Mouse (Mus musculus): ENCODE measurements around the gene Pld5. TPM values are rescaled to one million over a fixed set of nuclear protein-coding genes. Genes with fewer than 3 reads are reported as not detected.
"Not testable (repeated sequence)": the region's sequence is repeated elsewhere in the genome, so short reads cannot be mapped to it uniquely, and the experiment has no call there.

The Pld5 gene
- polyA plus RNA-seq, 1 experiment from 2014 or later: 2.3 TPM

- ATAC-seq (ENCODE audit: low FRiP score, low read depth); H3K27ac ChIP-seq; H3K27me3 ChIP-seq (replicated peaks); H3K4me2 ChIP-seq (replicated peaks); H3K36me3 ChIP-seq; H3K4me3 ChIP-seq; H3K4me1 ChIP-seq; H3K9ac ChIP-seq; H3K9me3 ChIP-seq: not testable (repeated sequence)
- WGBS: 93% methylated on average over 7 of the region's 7 CpGs
These were observed 296.1 kb downstream of the Pld5 start, which contains the start of gene Rbm8a2 for GRCm38 (mm10) chr1:175979014-175979413. Gene Rbm8a2 (minus strand): TSS chr1:175979114.

GRCm38 (mm10) chr1:175970710-175971109 is 304.4 kb downstream of the Pld5 start:
- H3K27ac ChIP-seq: no peak overlapping the region
- no peaks in the 10 kb centered on the region for H3K36me3 ChIP-seq
- no peaks in the 10 kb centered on the region for H3K4me1 ChIP-seq
- no peaks in the 10 kb centered on the region for H3K27me3 ChIP-seq (replicated peaks)
- no peak for ATAC-seq (ENCODE audit: low FRiP score, low read depth)
- no peaks in the 10 kb centered on the region for H3K9me3 ChIP-seq
- no peak overlapping the region for H3K9ac ChIP-seq
- 80% methylated on average over 5 of the region's 5 CpGs for WGBS
- no peak overlapping the region for H3K4me3 ChIP-seq
- no peak overlapping the region for H3K4me2 ChIP-seq (replicated peaks)

- Histone ChIP-seq H3K9ac (no peak overlapping the region), H3K4me1 (no peaks in the 10 kb centered on the region), H3K9me3 (no peaks in the 10 kb centered on the region), H3K36me3 (no peaks in the 10 kb centered on the region), H3K4me2 (replicated peaks) (no peak overlapping the region), H3K4me3 (no peak overlapping the region), H3K27me3 (replicated peaks) (no peaks in the 10 kb centered on the region), H3K27ac (no peak overlapping the region)
- WGBS: 90% methylated on average over 4 of the region's 5 CpGs
- ATAC-seq (ENCODE audit: low FRiP score, low read depth): no peak
These were observed 307.9 kb downstream of the Pld5 start for GRCm38 (mm10) chr1:175967004-175967745.

GRCm38 (mm10) chr1:175961786-175962185 is 313.3 kb downstream of the Pld5 start:
- Histone ChIP-seq H3K4me1 (no peaks in the 10 kb centered on the region), H3K36me3 (no peaks in the 10 kb centered on the region), H3K4me3 (no peak overlapping the region), H3K4me2 (replicated peaks) (no peak overlapping the region), H3K9ac (no peak overlapping the region), H3K9me3 (no peaks in the 10 kb centered on the region), H3K27ac (no peak overlapping the region), H3K27me3 (replicated peaks) (no peaks in the 10 kb centered on the region)
- 84% methylated on average over 2 of the region's 2 CpGs for WGBS
- ATAC-seq (ENCODE audit: low FRiP score, low read depth): no peak

GRCm38 (mm10) chr1:175950851-175951250 is 324.3 kb downstream of the Pld5 start:
- ATAC-seq (ENCODE audit: low FRiP score, low read depth): no peak
- 93% methylated on average over 2 of the region's 2 CpGs for WGBS
- Histone ChIP-seq H3K4me3 (no peak overlapping the region), H3K27ac (no peak overlapping the region), H3K9me3 (0 out of 2 replicates have a peak, but pooled peaks cover 4% of the 10 kb centered on the region), H3K9ac (no peak overlapping the region), H3K36me3 (no peaks in the 10 kb centered on the region), H3K27me3 (replicated peaks) (no peaks in the 10 kb centered on the region), H3K4me1 (no peaks in the 10 kb centered on the region), H3K4me2 (replicated peaks) (no peak overlapping the region)

- H3K9ac ChIP-seq: no peak overlapping the region
- H3K4me2 ChIP-seq (replicated peaks): no peak overlapping the region
- 0 out of 2 replicates have a peak, but pooled peaks cover 4% of the 10 kb centered on the region for H3K9me3 ChIP-seq
- 79% methylated on average over 3 of the region's 3 CpGs for WGBS
- no peaks in the 10 kb centered on the region for H3K27me3 ChIP-seq (replicated peaks)
- no peak overlapping the region for H3K4me3 ChIP-seq
- H3K27ac ChIP-seq: no peak overlapping the region
- no peaks in the 10 kb centered on the region for H3K4me1 ChIP-seq
- no peak for ATAC-seq (ENCODE audit: low FRiP score, low read depth)
- H3K36me3 ChIP-seq: no peaks in the 10 kb centered on the region
These were observed 324.7 kb downstream of the Pld5 start for GRCm38 (mm10) chr1:175950421-175950820.

GRCm38 (mm10) chr1:175946718-175947315 is 328.3 kb downstream of the Pld5 start:
- Histone ChIP-seq H3K36me3 (no peaks in the 10 kb centered on the region), H3K4me2 (replicated peaks) (no peak overlapping the region), H3K27ac (no peak overlapping the region), H3K27me3 (replicated peaks) (no peaks in the 10 kb centered on the region), H3K4me3 (no peak overlapping the region), H3K4me1 (no peaks in the 10 kb centered on the region), H3K9ac (no peak overlapping the region), H3K9me3 (no peaks in the 10 kb centered on the region)
- 59% methylated on average over 4 of the region's 4 CpGs for WGBS
- peak; percentile 45; the same call in 1 of the 2 replicates for ATAC-seq (ENCODE audit: low FRiP score, low read depth)

GRCm38 (mm10) chr1:175943168-175943567 is 331.9 kb downstream of the Pld5 start:
- no peak overlapping the region for H3K27ac ChIP-seq
- H3K4me2 ChIP-seq (replicated peaks): no peak overlapping the region
- ATAC-seq (ENCODE audit: low FRiP score, low read depth): no peak
- no peaks in the 10 kb centered on the region for H3K9me3 ChIP-seq
- WGBS: 94% methylated on average over 7 of the region's 7 CpGs
- H3K27me3 ChIP-seq (replicated peaks): no peaks in the 10 kb centered on the region
- H3K9ac ChIP-seq: no peak overlapping the region
- no peaks in the 10 kb centered on the region for H3K4me1 ChIP-seq
- H3K36me3 ChIP-seq: no peaks in the 10 kb centered on the region
- H3K4me3 ChIP-seq: no peak overlapping the region

- Histone ChIP-seq H3K9me3 (no peaks in the 10 kb centered on the region), H3K36me3 (no peaks in the 10 kb centered on the region), H3K27me3 (replicated peaks) (no peaks in the 10 kb centered on the region), H3K27ac (no peak overlapping the region), H3K4me2 (replicated peaks) (no peak overlapping the region), H3K9ac (no peak overlapping the region), H3K4me3 (no peak overlapping the region), H3K4me1 (no peaks in the 10 kb centered on the region)
- 87% methylated on average over 3 of the region's 3 CpGs for WGBS
- ATAC-seq (ENCODE audit: low FRiP score, low read depth): no peak
These were observed 336.4 kb downstream of the Pld5 start for GRCm38 (mm10) chr1:175938731-175939130.

GRCm38 (mm10) chr1:175936282-175936737 is 338.8 kb downstream of the Pld5 start:
- H3K27me3 ChIP-seq (replicated peaks): no peaks in the 10 kb centered on the region
- H3K4me3 ChIP-seq: no peak overlapping the region
- no peaks in the 10 kb centered on the region for H3K9me3 ChIP-seq
- no peak overlapping the region for H3K27ac ChIP-seq
- WGBS: 14% methylated on average over 11 of the region's 11 CpGs
- H3K4me1 ChIP-seq: no peaks in the 10 kb centered on the region
- no peaks in the 10 kb centered on the region for H3K36me3 ChIP-seq
- H3K4me2 ChIP-seq (replicated peaks): peak overlapping the region; percentile 45
- peak; percentile 69 for ATAC-seq (ENCODE audit: low FRiP score, low read depth)
- no peak overlapping the region for H3K9ac ChIP-seq

- WGBS: 95% methylated on average over 5 of the region's 5 CpGs
- ATAC-seq (ENCODE audit: low FRiP score, low read depth): no peak
These were observed 343.7 kb downstream of the Pld5 start for GRCm38 (mm10) chr1:175931391-175931790.

GRCm38 (mm10) chr1:175923848-175924787 is 351.0 kb downstream of the Pld5 start:
- Histone ChIP-seq H3K4me1 (no peaks in the 10 kb centered on the region), H3K27me3 (replicated peaks) (no peaks in the 10 kb centered on the region), H3K27ac (no peak overlapping the region), H3K9me3 (no peaks in the 10 kb centered on the region), H3K4me3 (no peak overlapping the region), H3K4me2 (replicated peaks) (no peak overlapping the region), H3K9ac (no peak overlapping the region), H3K36me3 (no peaks in the 10 kb centered on the region)
- WGBS: 54% methylated on average over 7 of the region's 7 CpGs
- 0 out of 2 replicates have a peak, but pooled peaks have one; percentile 74 for ATAC-seq (ENCODE audit: low FRiP score, low read depth)

More at GRCm38 (mm10) chr1:175931391-175931790, 343.7 kb downstream of the Pld5 start:
- Histone ChIP-seq H3K4me1 (no peaks in the 10 kb centered on the region), H3K4me2 (replicated peaks) (no peak overlapping the region), H3K27me3 (replicated peaks) (no peaks in the 10 kb centered on the region), H3K36me3 (no peaks in the 10 kb centered on the region), H3K9me3 (no peaks in the 10 kb centered on the region), H3K9ac (no peak overlapping the region), H3K27ac (no peak overlapping the region), H3K4me3 (no peak overlapping the region)
